Comparison of ENCODE assay signal across 23 mouse cellular contexts in genomic region chr16:30535075-30535474, GRCm38 (mm10).
"Had no signal": no experiment of that assay in that cellular context is flagged by ENCODE, and none has a peak within 500 bp of the region (broad histone marks: within the 10 kb centered on the region; RNA-seq: fewer than 3 reads in every experiment).

No protein-coding gene starts in this region.

- H3K27ac ChIP-seq: kidney, postnatal 0 days; layer of hippocampus, adult 2 months; limb, embryonic 12.5 days; limb, embryonic 15.5 days; liver, embryonic 14.5 days; midbrain, embryonic 10.5 days; midbrain, embryonic 15.5 days; stomach, postnatal 0 days had no signal

- H3K9ac ChIP-seq: limb, embryonic 12.5 days; limb, embryonic 15.5 days; liver, embryonic 14.5 days; liver, postnatal 0 days; lung, embryonic 14.5 days; midbrain, embryonic 15.5 days had no signal

- H3K4me2 ChIP-seq: limb, embryonic 12.5 days; limb, embryonic 15.5 days; liver, embryonic 11.5 days; lung, embryonic 14.5 days; midbrain, embryonic 15.5 days had no signal

- ATAC-seq: intestine, embryonic 16.5 days; liver, postnatal 0 days; lung, postnatal 0 days; midbrain, embryonic 15.5 days had no signal

- H3K4me3 ChIP-seq: layer of hippocampus, adult 2 months; limb, embryonic 12.5 days; limb, embryonic 15.5 days; megakaryocyte, embryonic 14.5 days; midbrain, embryonic 10.5 days; midbrain, embryonic 15.5 days had no signal

- H3K27me3 ChIP-seq: limb, embryonic 12.5 days; limb, embryonic 15.5 days; midbrain, embryonic 15.5 days had no signal

- H3K9me3 ChIP-seq: limb, embryonic 12.5 days; limb, embryonic 15.5 days; megakaryocyte, embryonic 14.5 days; midbrain, embryonic 10.5 days; midbrain, embryonic 15.5 days had no signal

- H3K4me1 ChIP-seq: midbrain, embryonic 15.5 days had no signal

- DNase-seq: kidney, adult 2 months; kidney, postnatal 25 days; layer of hippocampus, postnatal 36 days; left cerebral cortex, postnatal 4 days; liver, postnatal 0 days; lung, embryonic 14.5 days; lung, postnatal 36 days; right cerebral cortex, adult 18-20 months; right cerebral cortex, postnatal 25 days; thymus, adult 2 months; thymus, postnatal 25 days had no signal

- H3K36me3 ChIP-seq: midbrain, embryonic 10.5 days had no signal
